Mouse (Mus musculus): ENCODE measurements at regions not wholly inside any gene's neighbourhood (a gene's known extent, or its start where the extent isn't known, plus 50 kb on each side); places are given as distances from the start of the nearest gene placed in this dataset.

DNA sequence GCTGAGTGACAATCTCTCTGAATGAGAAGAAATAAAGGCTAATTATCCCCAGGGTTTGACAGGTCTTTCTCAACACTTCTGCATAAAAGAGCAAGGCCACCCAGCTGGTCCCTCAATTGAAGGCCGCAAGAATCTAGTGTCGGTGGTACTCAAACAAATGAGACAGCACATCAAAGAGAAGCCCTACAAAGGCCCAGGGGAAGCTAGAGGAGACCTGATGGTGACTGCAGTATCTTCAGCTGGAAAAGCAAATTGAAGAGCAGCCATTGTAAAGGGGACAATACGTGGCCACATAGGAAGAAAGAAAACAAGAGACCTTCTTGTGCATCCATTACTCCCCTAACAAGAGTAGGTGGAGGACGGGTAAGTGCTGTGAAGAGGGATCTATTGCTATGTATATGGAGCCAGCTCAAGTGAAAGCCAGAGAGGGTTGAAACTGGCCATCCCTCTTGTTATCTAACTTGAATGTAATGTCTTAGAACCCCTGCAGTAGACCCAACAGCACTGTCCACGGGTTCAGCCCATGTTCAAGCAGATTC, 58.8 kb upstream of the Tns3 start:
- Histone ChIP-seq H3K4me3 (no peak overlapping the region), H3K27me3 (ENCODE audit: insufficient read depth, poor library complexity, severe bottlenecking) (peaks cover 3% of the 10 kb centered on the region; the same call in 1 of the 2 replicates), H3K4me1 (replicated peaks) (peaks cover 14% of the 10 kb centered on the region), H3K36me3 (no peaks in the 10 kb centered on the region), H3K27ac (no peak overlapping the region), H3K9me3 (no peaks in the 10 kb centered on the region)
- DNase-seq (ENCODE audit: low spot score): peak; percentile 20
- WGBS: 6% methylated on average over 5 of the region's 5 CpGs

DNA sequence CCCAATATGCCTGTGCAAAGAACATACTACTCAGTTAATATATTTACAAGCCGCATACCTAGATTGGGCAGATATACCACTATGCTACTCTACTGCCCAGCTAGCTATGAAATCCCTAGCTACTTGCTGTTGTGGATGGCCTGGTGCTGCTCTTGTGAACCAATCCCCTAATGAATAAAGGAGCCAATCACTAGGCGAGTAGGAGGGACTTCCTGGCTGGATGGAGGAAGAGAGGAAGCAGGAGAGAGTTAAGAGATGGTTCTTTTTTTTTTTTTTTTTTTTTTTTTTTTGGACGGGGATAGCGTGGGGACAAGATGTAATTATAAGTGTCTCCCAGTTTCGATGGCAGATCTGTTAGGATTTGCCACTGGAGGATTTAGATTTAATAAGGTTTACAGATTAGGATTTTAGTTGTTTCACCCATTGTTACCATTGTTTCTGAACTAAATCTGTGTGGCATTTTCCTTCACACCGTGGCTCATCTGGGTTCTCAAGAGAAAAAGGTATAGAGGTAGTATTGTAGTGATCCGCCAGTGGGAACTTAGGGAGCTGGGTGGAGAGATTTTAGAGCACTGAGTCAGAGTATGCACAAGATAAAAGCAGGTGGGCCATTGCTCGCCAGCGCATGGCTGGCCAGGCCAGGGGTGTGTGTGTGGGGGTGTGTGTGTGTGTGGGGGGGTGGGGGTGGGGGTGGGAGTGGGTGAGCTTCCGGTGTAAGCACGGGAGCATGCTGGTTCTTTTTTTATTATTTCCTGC, 55.1 kb upstream of the Tns3 start:
- WGBS: 91% methylated on average over 11 of the region's 11 CpGs
- Histone ChIP-seq H3K9me3 (no peaks in the 10 kb centered on the region), H3K27me3 (ENCODE audit: insufficient read depth, poor library complexity, severe bottlenecking) (no peaks in the 10 kb centered on the region), H3K4me1 (replicated peaks) (peaks cover 19% of the 10 kb centered on the region), H3K4me3 (no peak overlapping the region), H3K27ac (no peak overlapping the region), H3K36me3 (no peaks in the 10 kb centered on the region)
- DNase-seq (ENCODE audit: low spot score): no peak

DNA sequence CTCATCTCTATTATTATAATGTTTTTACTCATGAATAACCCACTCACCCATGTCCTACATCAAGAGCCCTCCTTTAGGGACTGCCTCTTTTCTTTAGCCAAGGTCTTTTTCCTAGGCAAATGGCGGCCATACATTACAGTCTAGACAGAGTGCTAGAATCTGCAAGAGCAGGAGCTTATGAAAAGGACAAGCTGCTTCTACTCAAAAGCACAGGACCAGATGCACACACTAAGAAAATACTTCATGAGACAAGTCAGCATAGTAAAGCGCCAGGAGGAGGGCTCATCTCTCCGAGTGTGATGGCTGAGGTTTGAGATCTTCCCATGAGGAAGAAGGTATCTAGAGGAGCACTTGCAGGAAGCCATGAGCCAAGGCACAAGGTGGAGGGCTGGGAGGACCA, 53.4 kb upstream of the Tns3 start:
- no peak overlapping the region for H3K27ac ChIP-seq
- no peaks in the 10 kb centered on the region for H3K27me3 ChIP-seq (ENCODE audit: insufficient read depth, poor library complexity, severe bottlenecking)
- H3K4me3 ChIP-seq: no peak overlapping the region
- H3K36me3 ChIP-seq: no peaks in the 10 kb centered on the region
- WGBS: 89% methylated on average over 3 of the region's 3 CpGs
- no peak for DNase-seq (ENCODE audit: low spot score)
- H3K9me3 ChIP-seq: no peaks in the 10 kb centered on the region
- H3K4me1 ChIP-seq (replicated peaks): peaks cover 6% of the 10 kb centered on the region; the same call in 1 of the 2 replicates

DNA sequence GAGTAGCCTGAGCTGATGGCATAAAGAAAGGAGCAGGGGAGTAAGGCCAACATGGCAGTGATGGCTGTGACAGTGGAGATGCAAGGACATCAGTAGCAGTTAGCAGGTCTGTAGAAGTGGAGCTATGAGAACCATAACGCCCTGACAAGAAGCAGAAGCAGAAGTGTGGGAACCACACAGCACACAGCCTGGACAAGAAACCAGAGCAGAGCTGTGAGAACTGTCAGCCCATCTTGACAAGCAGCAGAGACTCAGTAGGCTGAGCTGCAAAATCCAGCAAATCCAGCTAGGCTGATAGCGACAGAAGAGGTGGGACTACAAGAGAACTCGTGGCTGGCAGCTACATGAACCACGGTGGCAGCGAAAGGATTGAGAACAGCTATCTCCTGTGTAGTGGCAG, 52.5 kb upstream of the Tns3 start:
- no peak overlapping the region for H3K4me3 ChIP-seq
- no peaks in the 10 kb centered on the region for H3K9me3 ChIP-seq
- no peak for DNase-seq (ENCODE audit: low spot score)
- WGBS: 88% methylated on average over 5 of the region's 5 CpGs
- no peaks in the 10 kb centered on the region for H3K27me3 ChIP-seq (ENCODE audit: insufficient read depth, poor library complexity, severe bottlenecking)
- no peak overlapping the region for H3K27ac ChIP-seq
- H3K4me1 ChIP-seq (replicated peaks): 0 out of 2 replicates have a peak, but pooled peaks cover 5% of the 10 kb centered on the region
- no peaks in the 10 kb centered on the region for H3K36me3 ChIP-seq

DNA sequence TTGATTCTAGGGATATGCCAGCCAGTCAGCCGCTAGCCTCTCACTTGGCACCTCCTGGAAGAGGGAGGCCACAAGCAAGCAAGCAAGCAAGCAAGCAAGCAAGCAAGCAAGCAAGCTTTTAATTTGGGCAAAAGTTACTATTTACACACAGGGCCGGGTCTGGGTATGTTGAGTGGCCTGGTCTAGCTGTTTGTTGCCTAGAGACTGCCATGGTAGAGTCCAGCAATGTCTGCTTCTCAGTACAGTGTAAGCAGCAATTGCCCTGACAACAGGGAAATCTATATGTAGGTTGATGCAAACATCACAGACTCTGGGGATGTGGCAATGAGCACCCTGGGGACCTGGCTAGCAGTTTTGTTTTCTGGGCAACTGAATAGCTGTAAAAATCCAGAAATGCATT, 51.4 kb upstream of the Tns3 start:
- Histone ChIP-seq H3K4me1 (replicated peaks) (0 out of 2 replicates have a peak, but pooled peaks cover 5% of the 10 kb centered on the region), H3K27me3 (ENCODE audit: insufficient read depth, poor library complexity, severe bottlenecking) (no peaks in the 10 kb centered on the region), H3K27ac (no peak overlapping the region), H3K4me3 (no peak overlapping the region), H3K36me3 (no peaks in the 10 kb centered on the region), H3K9me3 (no peaks in the 10 kb centered on the region)
- DNase-seq (ENCODE audit: low spot score): no peak
- WGBS: 80% methylated on average over 2 of the region's 2 CpGs

Data from hindbrain, embryonic 10.5 days (tissue).